Mouse (Mus musculus): ENCODE measurements around the gene Gm26657. TPM values are rescaled to one million over a fixed set of nuclear protein-coding genes. Genes with fewer than 3 reads are reported as not detected.

Gm26657 gene
- total RNA-seq (2015; ENCODE audit: low replicate concordance) = not detected in 2 replicates
- not detected in 2 replicates for total RNA-seq (2017; ENCODE audit: low replicate concordance)

- ATAC-seq (replicated peaks; ENCODE audit: low FRiP score, poor library complexity, severe bottlenecking) = no peak
Observed at GRCm38 (mm10) chr4:56740020-56740485, at the start of gene Gm26657. Gene Gm26657, plus strand, starts transcription at chr4:56740070.

GRCm38 (mm10) chr4:56696401-56696800, 43.5 kb upstream of the Gm26657 start:
- ATAC-seq (replicated peaks; ENCODE audit: low FRiP score, poor library complexity, severe bottlenecking) = no peak

GRCm38 (mm10) chr4:56698671-56699070, 41.2 kb upstream of the Gm26657 start:
- no peak for ATAC-seq (replicated peaks; ENCODE audit: low FRiP score, poor library complexity, severe bottlenecking)

GRCm38 (mm10) chr4:56702234-56702633, 37.6 kb upstream of the Gm26657 start:
- ATAC-seq (replicated peaks; ENCODE audit: low FRiP score, poor library complexity, severe bottlenecking) = no peak

- ATAC-seq (replicated peaks; ENCODE audit: low FRiP score, poor library complexity, severe bottlenecking) = no peak
Observed at GRCm38 (mm10) chr4:56713155-56713554, 26.7 kb upstream of the Gm26657 start.

GRCm38 (mm10) chr4:56716801-56717200, 23.1 kb upstream of the Gm26657 start:
- no peak for ATAC-seq (replicated peaks; ENCODE audit: low FRiP score, poor library complexity, severe bottlenecking)

GRCm38 (mm10) chr4:56717932-56718331, 21.9 kb upstream of the Gm26657 start:
- no peak for ATAC-seq (replicated peaks; ENCODE audit: low FRiP score, poor library complexity, severe bottlenecking)

- no peak for ATAC-seq (replicated peaks; ENCODE audit: low FRiP score, poor library complexity, severe bottlenecking)
Observed at GRCm38 (mm10) chr4:56718573-56719442, 21.1 kb upstream of the Gm26657 start.

GRCm38 (mm10) chr4:56719456-56719855, 20.4 kb upstream of the Gm26657 start:
- ATAC-seq (replicated peaks; ENCODE audit: low FRiP score, poor library complexity, severe bottlenecking) = no peak

- ATAC-seq (replicated peaks; ENCODE audit: low FRiP score, poor library complexity, severe bottlenecking) = no peak
Observed at GRCm38 (mm10) chr4:56720403-56720802, 19.5 kb upstream of the Gm26657 start.

- ATAC-seq (replicated peaks; ENCODE audit: low FRiP score, poor library complexity, severe bottlenecking) = no peak
Observed at GRCm38 (mm10) chr4:56721469-56721868, 18.4 kb upstream of the Gm26657 start.

- ATAC-seq (replicated peaks; ENCODE audit: low FRiP score, poor library complexity, severe bottlenecking) = no peak
Observed at GRCm38 (mm10) chr4:56722346-56722745, 17.5 kb upstream of the Gm26657 start.

GRCm38 (mm10) chr4:56723237-56723636, 16.6 kb upstream of the Gm26657 start:
- ATAC-seq (replicated peaks; ENCODE audit: low FRiP score, poor library complexity, severe bottlenecking) = no peak

- no peak for ATAC-seq (replicated peaks; ENCODE audit: low FRiP score, poor library complexity, severe bottlenecking)
Observed at GRCm38 (mm10) chr4:56725839-56726238, 14.0 kb upstream of the Gm26657 start.

- no peak for ATAC-seq (replicated peaks; ENCODE audit: low FRiP score, poor library complexity, severe bottlenecking)
Observed at GRCm38 (mm10) chr4:56740611-56741010, 741 bp downstream of the Gm26657 start.

- no peak for ATAC-seq (replicated peaks; ENCODE audit: low FRiP score, poor library complexity, severe bottlenecking)
Observed at GRCm38 (mm10) chr4:56741041-56741493, 1.2 kb downstream of the Gm26657 start, which contains the start of gene Actl7b. Gene Actl7b, minus strand, starts transcription at chr4:56741443.

- no peak for ATAC-seq (replicated peaks; ENCODE audit: low FRiP score, poor library complexity, severe bottlenecking)
Observed at GRCm38 (mm10) chr4:56742698-56743097, 2.8 kb downstream of the Gm26657 start.

GRCm38 (mm10) chr4:56743363-56744195, 3.7 kb downstream of the Gm26657 start, which contains the start of gene Actl7a:
Gene Actl7a, plus strand, starts transcription at chr4:56743413.
- ATAC-seq (replicated peaks; ENCODE audit: low FRiP score, poor library complexity, severe bottlenecking) = no peak

GRCm38 (mm10) chr4:56746345-56746744, 6.5 kb downstream of the Gm26657 start:
- no peak for ATAC-seq (replicated peaks; ENCODE audit: low FRiP score, poor library complexity, severe bottlenecking)

GRCm38 (mm10) chr4:56747456-56747855, 7.6 kb downstream of the Gm26657 start:
- ATAC-seq (replicated peaks; ENCODE audit: low FRiP score, poor library complexity, severe bottlenecking) = no peak

Data from erythroid progenitor cell, adult 5-6 weeks (primary cell).